Mouse (Mus musculus) embryonic facial prominence, embryonic 15.5 days (tissue): ENCODE data around the gene Pip5k1b. TPM values are rescaled to one million over a fixed set of nuclear protein-coding genes. Genes with fewer than 3 reads are reported as not detected.
A peak's percentile ranks its signal among the peaks of the same experiment; 100 is the strongest.

ENCODE experiments used
- ATAC-seq: fragments of 200-750 bp; cut with Nextera tagmentation; 2 replicates; pipeline ENCODE4 v1.8.0; 2017; ENCODE audit warnings: low read depth, moderate TSS enrichment; ENCODE audit not compliant: insufficient number of reproducible peaks, low FRiP score, low TSS enrichment
- H3K27ac ChIP-seq: fragments of 300-500 bp; sonication (generic); replicated peaks from 2 replicates; pipeline ENCODE4 v1.5.1; 2015; ENCODE audit warnings: mild to moderate bottlenecking, inconsistent platforms
- H3K27me3 ChIP-seq: fragments of 300-500 bp; sonication (generic); 2 replicates; pipeline ENCODE4 v1.6.1; 2015; ENCODE audit warnings: inconsistent platforms
- H3K36me3 ChIP-seq: fragments of 300-500 bp; sonication (generic); 2 replicates; pipeline ENCODE4 v1.6.1; 2015; ENCODE audit warnings: mild to moderate bottlenecking, inconsistent platforms
- H3K4me1 ChIP-seq: fragments of 300-500 bp; sonication (generic); 2 replicates; pipeline ENCODE4 v1.6.1; 2015; ENCODE audit warnings: inconsistent platforms
- H3K4me2 ChIP-seq: fragments of 300-500 bp; sonication (generic); replicated peaks from 2 replicates; pipeline ENCODE4 v1.6.1; 2015; ENCODE audit warnings: mild to moderate bottlenecking, inconsistent platforms
- H3K4me3 ChIP-seq: fragments of 300-500 bp; sonication (generic); replicated peaks from 2 replicates; pipeline ENCODE4 v1.5.1; 2015; ENCODE audit warnings: mild to moderate bottlenecking, inconsistent platforms
- H3K9ac ChIP-seq: fragments of 300-500 bp; sonication (generic); 2 replicates; pipeline ENCODE4 v1.6.1; 2015; ENCODE audit warnings: inconsistent platforms
- H3K9me3 ChIP-seq: fragments of 300-500 bp; sonication (generic); replicated peaks from 2 replicates; pipeline ENCODE4 v1.6.1; 2016; ENCODE audit warnings: inconsistent platforms
- WGBS: fragments of 180-500 bp; shearing (Covaris S2); methylation state at CpG from one replicate; pipeline ENCODE4 v1.1.7; 2015; 5-methylcytosine and 5-hydroxymethylcytosine counted together
- polyA plus RNA-seq: library from polyadenylated mRNA; unstranded; fragments of >200 nt; fragmentation: Nextera tagmentation; extraction: Ambion mirVana; gene quantifications from 2 replicates; pipeline ENCODE4 v1.2.1, GENCODE M21; 2015

Pip5k1b gene
- polyA plus RNA-seq, 1 experiment from 2014 or later = 1.1 TPM

DNA sequence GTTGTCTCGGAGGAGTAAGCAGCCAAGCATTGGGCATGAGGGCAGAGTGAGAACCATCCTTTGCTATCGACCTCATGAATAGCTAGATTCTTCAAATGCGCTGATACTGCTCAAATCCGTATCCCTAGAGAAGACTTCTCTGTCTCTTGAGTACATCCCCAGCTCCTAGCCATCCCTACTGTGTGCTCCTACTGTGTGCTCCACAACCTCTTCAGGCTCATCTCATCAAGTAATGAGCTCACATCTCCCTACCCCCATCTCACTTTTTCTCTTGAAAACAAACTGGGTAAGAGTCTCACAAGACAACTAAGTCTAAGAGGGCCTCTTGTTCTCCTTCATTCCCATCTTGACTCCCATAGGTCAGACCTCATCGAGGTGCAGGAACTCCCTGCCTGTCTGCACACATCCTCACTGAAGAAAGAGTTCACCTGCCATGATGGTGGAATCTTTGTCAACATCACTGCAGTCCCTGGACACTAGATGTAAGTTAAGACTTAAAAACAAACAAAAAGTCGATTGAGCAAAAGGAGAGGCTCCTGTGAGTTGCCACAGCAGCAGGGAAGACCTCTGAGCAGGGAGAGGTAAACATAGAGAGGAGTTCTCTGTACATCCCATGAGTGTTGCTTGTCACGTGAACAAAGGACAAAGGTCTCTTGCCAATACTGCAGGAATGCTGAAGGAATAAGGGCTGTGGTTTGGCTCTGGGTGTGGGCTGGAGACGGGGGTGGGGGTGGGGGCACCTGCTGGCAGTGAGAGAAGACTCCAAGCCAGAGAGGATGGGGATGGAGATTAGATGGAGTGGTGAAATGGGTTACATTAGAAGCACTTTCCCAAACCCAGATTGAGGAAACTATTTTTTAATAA lies 69.0 kb downstream of the Pip5k1b start:
- no peak for ATAC-seq
- no peaks in the 10 kb centered on the region for H3K4me1 ChIP-seq
- WGBS = 77% methylated on average over 8 of the region's 8 CpGs

DNA sequence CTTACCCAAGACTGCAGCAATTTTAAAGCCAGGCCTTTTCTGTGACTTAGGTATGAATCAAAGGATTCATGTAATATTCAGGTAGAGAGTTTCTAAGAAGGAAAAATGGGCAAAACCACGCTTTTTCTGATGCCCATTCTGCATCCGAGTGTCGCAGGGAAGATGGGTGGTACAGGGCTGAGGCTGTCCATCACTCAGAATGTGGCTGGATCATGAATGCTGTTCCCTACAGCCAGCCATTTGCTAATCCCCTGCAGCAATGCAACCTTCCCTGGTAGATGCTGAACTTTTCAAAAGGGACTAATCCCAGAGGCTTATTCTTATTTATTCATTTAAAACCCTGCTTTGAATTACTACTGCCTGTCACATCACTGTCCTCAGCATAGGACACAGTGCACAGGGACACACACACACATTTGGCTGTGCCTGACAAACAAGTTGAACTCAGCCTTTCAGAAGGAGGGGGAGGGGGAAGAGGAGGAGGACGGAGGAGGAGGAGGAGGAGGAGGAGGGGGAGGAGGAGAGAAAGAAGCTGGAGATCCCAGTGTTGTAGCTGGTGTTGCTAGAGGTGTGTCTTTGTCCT lies 71.0 kb downstream of the Pip5k1b start:
- no peaks in the 10 kb centered on the region for H3K27me3 ChIP-seq
- no peaks in the 10 kb centered on the region for H3K36me3 ChIP-seq
- 43% methylated on average over 4 of the region's 4 CpGs for WGBS
- H3K27ac ChIP-seq = no peak overlapping the region
- ATAC-seq = no peak
- no peaks in the 10 kb centered on the region for H3K4me1 ChIP-seq
- H3K9me3 ChIP-seq = no peaks in the 10 kb centered on the region
- no peak overlapping the region for H3K4me2 ChIP-seq
- H3K4me3 ChIP-seq = no peak overlapping the region
- no peak overlapping the region for H3K9ac ChIP-seq

More for the DNA sequence above, 69.0 kb downstream of the Pip5k1b start:
- no peaks in the 10 kb centered on the region for H3K9me3 ChIP-seq
- no peaks in the 10 kb centered on the region for H3K36me3 ChIP-seq
- H3K27ac ChIP-seq = no peak overlapping the region
- H3K4me2 ChIP-seq = no peak overlapping the region
- no peak overlapping the region for H3K4me3 ChIP-seq
- no peak overlapping the region for H3K9ac ChIP-seq
- H3K27me3 ChIP-seq = no peaks in the 10 kb centered on the region

DNA sequence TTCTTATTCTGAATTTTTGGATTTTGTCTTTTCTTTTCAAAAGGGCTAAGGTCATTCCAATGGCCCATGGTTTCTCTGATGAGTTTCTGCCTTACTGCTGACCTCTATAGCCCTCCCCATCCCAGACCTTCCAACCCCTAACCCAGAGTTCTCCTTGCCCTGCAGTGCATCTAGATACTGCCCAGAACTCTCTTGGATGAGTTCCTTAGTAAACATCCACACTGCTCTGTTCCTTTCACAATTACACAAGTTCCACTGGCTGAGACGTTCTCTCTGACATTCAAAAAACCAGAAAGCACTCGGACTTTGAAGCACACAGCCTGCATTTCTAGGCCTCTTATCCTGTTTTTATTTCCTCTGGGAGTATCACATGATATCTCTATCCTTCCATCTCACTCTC lies 74.8 kb downstream of the Pip5k1b start:
- H3K4me2 ChIP-seq = no peak overlapping the region
- WGBS = 33% methylated on average over 2 of the region's 2 CpGs
- H3K9ac ChIP-seq = no peak overlapping the region
- no peaks in the 10 kb centered on the region for H3K36me3 ChIP-seq
- H3K27me3 ChIP-seq = no peaks in the 10 kb centered on the region
- H3K9me3 ChIP-seq = no peaks in the 10 kb centered on the region
- ATAC-seq = no peak
- no peak overlapping the region for H3K27ac ChIP-seq
- H3K4me3 ChIP-seq = no peak overlapping the region
- H3K4me1 ChIP-seq = peaks cover 5% of the 10 kb centered on the region

DNA sequence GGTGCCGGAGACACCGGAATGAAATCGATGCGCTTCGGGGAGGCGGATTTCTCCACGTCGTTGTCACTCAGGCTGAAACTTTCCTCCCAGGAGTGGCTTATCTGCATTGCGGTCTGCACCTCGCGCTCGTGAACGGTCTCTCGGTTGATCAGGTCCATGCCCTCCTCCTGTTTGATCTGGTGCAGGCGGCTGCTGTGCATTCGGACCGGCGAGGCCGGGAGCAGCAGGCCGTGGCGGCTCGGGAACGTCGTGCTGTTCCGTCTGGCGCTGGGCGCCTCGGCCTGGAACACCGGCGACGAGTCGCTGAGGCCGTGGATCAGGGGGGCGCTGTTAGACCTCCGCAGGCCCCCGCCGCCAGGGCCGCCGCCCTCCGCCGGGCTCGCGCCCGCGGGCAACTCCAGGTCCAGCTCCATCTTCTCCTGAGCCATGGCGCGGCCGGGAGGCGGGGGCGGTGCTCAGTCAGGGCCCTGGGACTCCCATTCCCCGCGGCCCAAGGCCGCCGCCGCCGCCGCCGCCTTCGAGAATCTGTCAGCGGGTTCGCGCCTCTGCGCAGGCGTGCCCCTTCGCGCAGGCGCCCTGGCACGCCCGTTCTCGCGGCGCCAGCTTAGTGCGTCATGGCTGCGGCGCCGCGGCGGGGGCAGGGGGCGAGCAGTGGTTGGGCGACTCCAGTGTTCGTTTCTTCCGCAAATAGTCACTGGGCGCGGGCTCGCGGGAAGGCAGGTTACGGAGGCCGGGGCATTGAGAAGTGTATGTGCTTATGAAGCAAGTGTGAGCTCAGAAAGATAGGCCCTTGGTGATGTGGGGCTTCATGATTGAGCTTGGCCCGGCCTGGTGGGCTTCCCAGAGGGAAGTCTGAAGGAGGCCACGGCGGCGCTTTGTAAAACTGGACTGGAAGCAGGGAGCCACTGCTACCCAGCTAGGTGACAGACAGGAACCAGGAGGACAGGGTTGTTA lies 78.5 kb downstream of the Pip5k1b start, which contains the start of gene Fam122a:
Fam122a (minus strand) TSS at position 428 of the 954 bp plus-strand sequence.
- Histone ChIP-seq H3K4me2 (peak within 1 kb of the TSS; percentile 67), H3K9ac (peak within 1 kb of the TSS; percentile 91), H3K27me3 (no peaks in the 10 kb centered on the region), H3K27ac (peak within 1 kb of the TSS; percentile 93), H3K4me3 (peak within 1 kb of the TSS; percentile 67), H3K9me3 (no peaks in the 10 kb centered on the region), H3K36me3 (no peaks in the 10 kb centered on the region), H3K4me1 (peaks cover 10% of the 10 kb centered on the region)
- WGBS = under 1% methylated on average over 83 of the region's 92 CpGs
- peak; percentile 97 for ATAC-seq

DNA sequence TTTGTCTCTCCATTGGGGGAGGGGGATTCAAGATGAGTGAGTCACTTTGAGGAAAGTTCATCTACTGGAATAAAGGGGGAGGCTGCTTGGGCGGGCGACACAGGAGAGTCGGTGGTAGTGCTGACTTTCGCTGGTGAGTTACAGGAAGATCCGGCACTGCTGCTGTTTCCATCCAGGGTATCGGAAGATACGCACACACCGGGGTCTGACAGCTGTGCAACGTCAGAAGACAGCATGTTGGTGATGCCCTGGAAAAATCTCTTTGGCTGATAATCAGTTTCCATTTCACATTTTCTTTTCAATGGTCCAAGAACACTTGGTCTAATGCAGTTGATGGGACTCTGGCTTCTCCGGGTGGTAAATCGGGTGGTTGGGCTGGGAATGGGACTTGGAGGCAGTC lies 79.2 kb downstream of the Pip5k1b start:
- no peak for ATAC-seq
- H3K4me2 ChIP-seq = peak overlapping the region; percentile 67
- peak overlapping the region; percentile 93 for H3K27ac ChIP-seq
- H3K36me3 ChIP-seq = no peaks in the 10 kb centered on the region
- H3K4me3 ChIP-seq = peak overlapping the region; percentile 67
- peaks cover 10% of the 10 kb centered on the region for H3K4me1 ChIP-seq
- H3K9me3 ChIP-seq = no peaks in the 10 kb centered on the region
- 2% methylated on average over 11 of the region's 11 CpGs for WGBS
- no peaks in the 10 kb centered on the region for H3K27me3 ChIP-seq
- H3K9ac ChIP-seq = peak overlapping the region; percentile 91

DNA sequence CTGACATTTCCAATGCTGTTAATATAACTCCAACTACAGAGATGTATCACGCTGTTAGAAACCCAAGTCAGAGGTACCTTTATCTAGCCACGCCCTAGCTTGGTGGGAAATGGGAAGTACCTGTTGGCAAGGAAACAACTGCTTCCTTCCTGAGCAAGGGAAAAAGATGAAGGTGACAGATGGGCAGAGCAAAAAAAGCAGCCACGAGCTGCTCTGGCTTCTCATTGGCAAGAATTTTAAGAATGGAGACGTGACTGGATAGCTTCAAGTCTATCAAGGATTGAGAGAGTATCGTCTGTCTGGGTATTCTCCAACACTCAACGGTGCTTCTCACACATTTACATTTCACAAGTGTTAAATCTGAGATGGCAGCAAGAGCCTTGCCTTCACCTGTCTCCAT lies 80.4 kb downstream of the Pip5k1b start:
- Histone ChIP-seq H3K27ac (no peak overlapping the region), H3K27me3 (no peaks in the 10 kb centered on the region), H3K4me1 (peaks cover 10% of the 10 kb centered on the region), H3K9me3 (no peaks in the 10 kb centered on the region), H3K4me2 (no peak overlapping the region), H3K9ac (no peak overlapping the region), H3K36me3 (no peaks in the 10 kb centered on the region), H3K4me3 (no peak overlapping the region)
- ATAC-seq = no peak
- WGBS = 78% methylated on average over 6 of the region's 6 CpGs

DNA sequence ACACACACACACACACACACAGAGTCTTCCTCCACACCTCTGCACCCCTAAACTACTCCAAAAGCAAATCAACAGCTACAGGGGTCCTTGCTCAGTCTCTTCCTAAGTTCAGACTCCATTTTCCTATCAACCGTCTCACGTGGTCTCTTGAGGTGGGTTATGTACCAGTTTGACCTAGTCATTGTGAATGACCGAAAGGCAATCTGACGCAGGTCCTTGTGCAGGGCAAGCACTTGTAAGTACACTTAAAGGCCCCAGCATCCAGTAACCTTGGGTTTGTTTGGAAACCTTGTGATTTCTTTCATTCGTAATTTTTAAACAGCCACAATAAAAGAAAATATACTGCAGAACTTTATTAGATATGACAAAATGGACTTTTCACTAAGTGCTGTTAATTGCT lies 83.2 kb downstream of the Pip5k1b start:
- H3K4me1 ChIP-seq = peaks cover 5% of the 10 kb centered on the region; the same call in 1 of the 2 replicates
- WGBS = 92% methylated on average over 5 of the region's 5 CpGs
- no peaks in the 10 kb centered on the region for H3K27me3 ChIP-seq
- ATAC-seq = no peak
- no peak overlapping the region for H3K27ac ChIP-seq
- H3K4me3 ChIP-seq = no peak overlapping the region
- H3K4me2 ChIP-seq = no peak overlapping the region
- H3K9me3 ChIP-seq = no peaks in the 10 kb centered on the region
- H3K36me3 ChIP-seq = no peaks in the 10 kb centered on the region
- no peak overlapping the region for H3K9ac ChIP-seq

DNA sequence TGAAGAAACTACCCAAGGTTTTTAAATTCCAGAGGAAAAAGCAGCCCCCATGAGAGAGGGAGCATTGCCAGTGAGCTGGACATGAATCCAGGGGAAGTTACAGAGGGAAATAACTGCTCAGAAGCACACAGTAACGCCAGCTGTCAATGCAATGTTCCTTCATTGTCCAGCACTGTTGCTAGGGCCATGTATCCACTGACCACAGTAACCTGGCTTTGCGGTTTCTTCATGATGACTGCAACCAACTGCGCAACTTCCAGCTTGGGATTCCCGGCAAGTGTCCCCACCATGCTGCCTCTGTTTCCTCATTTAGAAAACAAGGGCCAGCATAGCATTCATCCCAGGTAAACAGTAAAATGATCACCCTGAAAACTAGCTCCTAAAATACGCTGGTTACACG lies 84.1 kb downstream of the Pip5k1b start:
- H3K9ac ChIP-seq = no peak overlapping the region

DNA sequence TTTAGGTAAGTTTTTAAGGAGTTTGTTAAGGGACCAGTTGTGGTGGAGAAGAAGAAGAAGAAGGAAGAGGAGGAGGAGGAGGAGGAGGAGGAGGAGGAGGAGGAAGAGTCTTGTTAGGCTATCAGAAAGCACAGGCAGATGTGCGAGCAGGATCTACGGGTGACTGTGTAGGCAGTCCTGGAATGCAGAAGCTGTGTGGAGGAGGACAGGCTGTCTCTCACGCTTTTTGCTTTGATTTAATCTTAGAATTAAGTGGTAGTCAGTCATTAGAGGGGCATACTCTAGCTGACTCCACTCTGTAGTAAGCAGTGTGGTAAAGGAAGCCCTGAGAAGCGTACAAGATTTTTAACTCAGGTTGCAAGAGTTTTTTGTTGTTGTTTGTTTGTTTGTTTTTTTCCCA lies 86.5 kb downstream of the Pip5k1b start:
- no peak for ATAC-seq
- H3K27me3 ChIP-seq = no peaks in the 10 kb centered on the region
- no peaks in the 10 kb centered on the region for H3K4me1 ChIP-seq
- no peak overlapping the region for H3K27ac ChIP-seq
- H3K4me2 ChIP-seq = no peak overlapping the region
- no peaks in the 10 kb centered on the region for H3K36me3 ChIP-seq
- no peaks in the 10 kb centered on the region for H3K9me3 ChIP-seq
- WGBS = 51% methylated on average over 4 of the region's 4 CpGs
- H3K9ac ChIP-seq = no peak overlapping the region
- no peak overlapping the region for H3K4me3 ChIP-seq

More for the DNA sequence above, 84.1 kb downstream of the Pip5k1b start:
- Histone ChIP-seq H3K4me3 (no peak overlapping the region), H3K4me2 (no peak overlapping the region), H3K27ac (no peak overlapping the region), H3K27me3 (no peaks in the 10 kb centered on the region), H3K36me3 (no peaks in the 10 kb centered on the region), H3K4me1 (peaks cover 5% of the 10 kb centered on the region; the same call in 1 of the 2 replicates), H3K9me3 (no peaks in the 10 kb centered on the region)
- ATAC-seq = no peak
- 90% methylated on average over 6 of the region's 6 CpGs for WGBS

DNA sequence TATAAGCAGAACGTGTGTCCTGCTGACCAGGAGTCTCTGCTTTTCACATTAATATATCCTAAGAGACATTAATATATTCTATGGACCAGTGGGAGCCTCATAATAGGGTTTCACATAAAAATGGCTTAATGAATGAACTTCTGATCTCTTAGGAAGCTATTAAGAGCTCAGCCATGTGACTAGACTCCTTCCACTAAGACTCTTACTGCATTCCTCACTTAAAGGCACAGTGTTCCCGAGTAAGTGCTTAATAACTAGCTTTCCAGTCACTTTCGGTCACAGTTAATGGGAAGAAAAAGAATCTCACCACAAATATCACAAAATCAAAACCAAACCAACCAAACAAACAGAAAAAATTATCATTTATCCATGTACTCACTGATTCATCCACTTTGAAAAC lies 87.1 kb downstream of the Pip5k1b start:
- no peaks in the 10 kb centered on the region for H3K36me3 ChIP-seq
- no peak for ATAC-seq
- no peaks in the 10 kb centered on the region for H3K27me3 ChIP-seq

DNA sequence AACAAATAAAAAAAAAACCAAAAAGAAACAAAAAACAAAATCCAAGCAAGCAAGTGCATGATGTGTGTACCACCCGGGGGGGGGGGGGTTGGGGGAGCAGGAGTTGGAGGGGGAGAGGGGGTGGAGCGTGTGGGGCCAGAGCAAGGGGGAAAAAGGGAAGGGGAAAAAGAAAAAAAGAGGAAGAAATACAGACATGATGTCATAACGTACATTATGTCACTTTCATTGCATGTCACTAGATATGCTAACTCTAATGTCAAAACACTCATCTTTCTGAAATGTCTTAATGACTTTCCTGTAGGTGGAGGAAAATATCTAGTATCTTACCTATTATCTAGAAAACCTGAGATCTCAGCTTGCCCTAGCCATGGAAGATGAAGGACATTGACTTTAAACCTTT lies 92.7 kb downstream of the Pip5k1b start:
- Histone ChIP-seq H3K9ac (no peak overlapping the region), H3K4me3 (no peak overlapping the region), H3K9me3 (no peaks in the 10 kb centered on the region), H3K36me3 (no peaks in the 10 kb centered on the region), H3K27me3 (no peaks in the 10 kb centered on the region), H3K27ac (no peak overlapping the region), H3K4me1 (no peaks in the 10 kb centered on the region), H3K4me2 (no peak overlapping the region)
- WGBS = 74% methylated on average over 3 of the region's 3 CpGs
- ATAC-seq = no peak

More for the DNA sequence above, 87.1 kb downstream of the Pip5k1b start:
- H3K27ac ChIP-seq = no peak overlapping the region
- no peaks in the 10 kb centered on the region for H3K4me1 ChIP-seq
- H3K9me3 ChIP-seq = no peaks in the 10 kb centered on the region
- no peak overlapping the region for H3K4me2 ChIP-seq
- no peak overlapping the region for H3K4me3 ChIP-seq
- 61% methylated on average over 3 of the region's 3 CpGs for WGBS
- no peak overlapping the region for H3K9ac ChIP-seq
